Mouse (Mus musculus) ES-Bruce4 (cell line): Measurements from ENCODE around the gene Stt3a.
A peak's percentile ranks its signal among the peaks of the same experiment; 100 is the strongest.

Source experiments
- CTCF ChIP-seq: IDR thresholded peaks from one replicate; pipeline ENCODE4 v1.8.1; 2011; ENCODE audit warnings: low read depth, low read length
- EP300 ChIP-seq: IDR thresholded peaks from 2 replicates; pipeline ENCODE4 v1.6.1; 2011; ENCODE audit warnings: low read depth, low read length; ENCODE audit not compliant: insufficient read depth
- POLR2A ChIP-seq: IDR thresholded peaks from one replicate; pipeline ENCODE4 v1.8.1; 2011; ENCODE audit warnings: low read length; ENCODE audit not compliant: insufficient read depth

GRCm38 (mm10) chr9:36687329-36687728, 80.2 kb downstream of the Stt3a start:
- TF ChIP-seq CTCF (peak; percentile 14), EP300 (no peak), POLR2A (no peak)
